Mouse (Mus musculus) midbrain, embryonic 15.5 days (tissue): ENCODE data around the gene Tbc1d10c. TPM values are rescaled to one million over a fixed set of nuclear protein-coding genes. Genes with fewer than 3 reads are reported as not detected.

Experiments
- microRNA-seq: library from miRNA; unstranded; fragments of <30 nt; microRNA quantifications from one replicate; pipeline ENCODE4, GENCODE M21; 2016
- polyA plus RNA-seq: library from polyadenylated mRNA; unstranded; fragments of >200 nt; fragmentation: Nextera tagmentation; extraction: Ambion mirVana; gene quantifications from 2 replicates; pipeline ENCODE4 v1.2.1, GENCODE M21; 2015

Tbc1d10c gene
- polyA plus RNA-seq, 1 experiment from 2014 or later, result 0.93 TPM

Small RNA genes within 50 kb of the gene (microRNA-seq; reads per million reads assigned to microRNA genes)
- gene Gm26115, result not detected

Other genes with a start within 250 kb of the Tbc1d10c start
- gene Aldh3b3, start 232.6 kb downstream of the Tbc1d10c start, polyA plus RNA-seq, result not detected in 2 replicates
- gene Aldh3b2, start 219.0 kb downstream of the Tbc1d10c start, polyA plus RNA-seq, result 0.43 and 0.67 TPM in 2 replicates
- 1.7 and 2.2 TPM in 2 replicates for gene Acy3, start 204.7 kb downstream of the Tbc1d10c start, polyA plus RNA-seq
- gene Tbx10, start 198.5 kb downstream of the Tbc1d10c start, polyA plus RNA-seq, result not detected in 2 replicates
- 30.6 and 33.4 TPM in 2 replicates for gene Nudt8, start 190.7 kb downstream of the Tbc1d10c start, polyA plus RNA-seq
- 6.5 and 8.3 TPM in 2 replicates for gene Gm49405, start 190.7 kb downstream of the Tbc1d10c start, polyA plus RNA-seq
- gene Doc2g, start 188.0 kb downstream of the Tbc1d10c start, polyA plus RNA-seq, result 8.4 and 12.1 TPM in 2 replicates
- 229 and 239 TPM in 2 replicates for gene Ndufv1, start 178.5 kb downstream of the Tbc1d10c start, polyA plus RNA-seq
- 513 and 520 TPM in 2 replicates for gene Gstp1, start 153.3 kb downstream of the Tbc1d10c start, polyA plus RNA-seq
- 2.7 and 5.6 TPM in 2 replicates for gene Gstp2, start 145.3 kb downstream of the Tbc1d10c start, polyA plus RNA-seq
- not detected in 2 replicates for gene Gstp3, start 131.7 kb downstream of the Tbc1d10c start, polyA plus RNA-seq
- gene Cabp2, start 109.7 kb downstream of the Tbc1d10c start, polyA plus RNA-seq, result 0.22 TPM in 1 of 2 replicates, not detected in the other
- 92.3 and 92.9 TPM in 2 replicates for gene Cdk2ap2, start 94.1 kb downstream of the Tbc1d10c start, polyA plus RNA-seq
- gene Pitpnm1, start 91.3 kb downstream of the Tbc1d10c start, polyA plus RNA-seq, result 97.7 and 102 TPM in 2 replicates
- 99.5 and 101 TPM in 2 replicates for gene Aip, start 65.4 kb downstream of the Tbc1d10c start, polyA plus RNA-seq
- 0.04 TPM in 1 of 2 replicates, not detected in the other for gene Gpr152, start 51.5 kb downstream of the Tbc1d10c start, polyA plus RNA-seq
- 0.22 and 0.28 TPM in 2 replicates for gene Cabp4, start 47.3 kb downstream of the Tbc1d10c start, polyA plus RNA-seq
- 127 and 139 TPM in 2 replicates for gene Coro1b, start 42.7 kb downstream of the Tbc1d10c start, polyA plus RNA-seq
- gene Ptprcap, start 37.7 kb downstream of the Tbc1d10c start, polyA plus RNA-seq, result 0.26 and 0.96 TPM in 2 replicates
- gene Rps6kb2, start 27.9 kb downstream of the Tbc1d10c start, polyA plus RNA-seq, result 60.1 and 60.7 TPM in 2 replicates
- gene Carns1, start 15.8 kb downstream of the Tbc1d10c start, polyA plus RNA-seq, result 5.9 and 6.9 TPM in 2 replicates
- gene Ppp1ca, start 781 bp upstream of the Tbc1d10c start, polyA plus RNA-seq, result 537 and 571 TPM in 2 replicates
- 23.7 and 24.9 TPM in 2 replicates for gene Rad9a, start 10.4 kb upstream of the Tbc1d10c start, polyA plus RNA-seq
- gene Clcf1, start 23.0 kb upstream of the Tbc1d10c start, polyA plus RNA-seq, result 0.79 and 0.88 TPM in 2 replicates
- not detected in 2 replicates for gene AC109138.7, start 23.1 kb upstream of the Tbc1d10c start, polyA plus RNA-seq
- gene Pold4, start 40.6 kb upstream of the Tbc1d10c start, polyA plus RNA-seq, result 20.4 and 20.6 TPM in 2 replicates
- gene Ssh3, start 77.9 kb upstream of the Tbc1d10c start, polyA plus RNA-seq, result 12.2 and 16.2 TPM in 2 replicates
- 53.9 and 57.1 TPM in 2 replicates for gene Ankrd13d, start 91.9 kb upstream of the Tbc1d10c start, polyA plus RNA-seq
- gene Grk2, start 114.9 kb upstream of the Tbc1d10c start, polyA plus RNA-seq, result 28.2 and 29.6 TPM in 2 replicates
- 37.0 and 38.8 TPM in 2 replicates for gene Kdm2a, start 207.0 kb upstream of the Tbc1d10c start, polyA plus RNA-seq
- gene Rhod, start 248.1 kb upstream of the Tbc1d10c start, polyA plus RNA-seq, result 5.1 and 5.5 TPM in 2 replicates